Mouse (Mus musculus) B cell, adult 67 days (primary cell): ENCODE data around the gene Tmem191c. TPM values are rescaled to one million over a fixed set of nuclear protein-coding genes. Genes with fewer than 3 reads are reported as not detected.

Source experiments
- total RNA-seq, 2 experiments: library from RNA; stranded (reverse); gene quantifications; 4 replicates each; pipeline ENCODE4 v1.2.4; 2023

The Tmem191c gene
- 10 to 100 TPM; 12.3 to 19.8 TPM for total RNA-seq

GRCm38 (mm10) chr16:17275721-17276120 is at the start of gene Tmem191c:
TSS of gene Tmem191c (plus strand) at chr16:17276077.

GRCm38 (mm10) chr16:17232794-17233701 is 42.8 kb upstream of the Tmem191c start, which contains the start of gene Hic2:
TSS of gene Hic2 (plus strand) at chr16:17233572.

GRCm38 (mm10) chr16:17331116-17331515 is 55.2 kb downstream of the Tmem191c start, which contains the start of gene Serpind1:
TSS of gene Serpind1 (plus strand) at chr16:17331371.

Other genes starting within 250 kb of the Tmem191c start
- gene Ypel1, start 206.4 kb upstream of the Tmem191c start, total RNA-seq, result 1 to 10 TPM; 1.9 to 2.2 TPM
- 100 to 1,000 TPM; 139 to 143 TPM for gene Ppil2, start 164.8 kb upstream of the Tmem191c start, total RNA-seq
- 1 to 10 TPM; 5.6 to 9.9 TPM for gene 2610318N02Rik, start 150.9 kb upstream of the Tmem191c start, total RNA-seq
- gene Sdf2l1, start 143.7 kb upstream of the Tmem191c start, total RNA-seq, result 10 to 100 TPM; 26.9 to 28.5 TPM
- 1 to 10 TPM; 2.9 to 3.2 TPM for gene Ydjc, start 131.5 kb upstream of the Tmem191c start, total RNA-seq
- 1 to 10 TPM; 1.4 to 2.2 TPM for gene Ccdc116, start 128.8 kb upstream of the Tmem191c start, total RNA-seq
- gene Ube2l3, start 73.4 kb upstream of the Tmem191c start, total RNA-seq, result 100 to 1,000 TPM; 102 to 103 TPM
- gene Rimbp3, start 67.5 kb upstream of the Tmem191c start, total RNA-seq, result under 1 TPM in 1 of 2 experiments, not detected in 1; 0.09 TPM
- gene Hic2, start 42.5 kb upstream of the Tmem191c start, total RNA-seq, result 1 to 10 TPM; 2.5 to 3.1 TPM
- not detected for gene Serpind1, start 55.3 kb downstream of the Tmem191c start, total RNA-seq
- gene Snap29, start 129.9 kb downstream of the Tmem191c start, total RNA-seq, result 10 to 100 TPM; 68.9 to 71.8 TPM
- gene Pi4ka, start 130.2 kb downstream of the Tmem191c start, total RNA-seq, result 100 to 1,000 TPM; 145 to 157 TPM
- 10 to 100 TPM; 53.1 to 60.0 TPM for gene Crkl, start 175.9 kb downstream of the Tmem191c start, total RNA-seq
- not detected for gene Aifm3, start 213.5 kb downstream of the Tmem191c start, total RNA-seq
- 10 to 100 TPM; 66.5 to 67.0 TPM for gene Lztr1, start 232.6 kb downstream of the Tmem191c start, total RNA-seq